Mouse (Mus musculus) spleen, postnatal 10 days (tissue): Measurements from ENCODE around the gene Gm826.

Experiments used
- DNase-seq, 2 experiments: peaks; one replicate each; pipeline ENCODE4 v3.0.0; 2021 to 2022; ENCODE audit warnings: low spot score in 2 of 2

The Gm826 gene

DNA sequence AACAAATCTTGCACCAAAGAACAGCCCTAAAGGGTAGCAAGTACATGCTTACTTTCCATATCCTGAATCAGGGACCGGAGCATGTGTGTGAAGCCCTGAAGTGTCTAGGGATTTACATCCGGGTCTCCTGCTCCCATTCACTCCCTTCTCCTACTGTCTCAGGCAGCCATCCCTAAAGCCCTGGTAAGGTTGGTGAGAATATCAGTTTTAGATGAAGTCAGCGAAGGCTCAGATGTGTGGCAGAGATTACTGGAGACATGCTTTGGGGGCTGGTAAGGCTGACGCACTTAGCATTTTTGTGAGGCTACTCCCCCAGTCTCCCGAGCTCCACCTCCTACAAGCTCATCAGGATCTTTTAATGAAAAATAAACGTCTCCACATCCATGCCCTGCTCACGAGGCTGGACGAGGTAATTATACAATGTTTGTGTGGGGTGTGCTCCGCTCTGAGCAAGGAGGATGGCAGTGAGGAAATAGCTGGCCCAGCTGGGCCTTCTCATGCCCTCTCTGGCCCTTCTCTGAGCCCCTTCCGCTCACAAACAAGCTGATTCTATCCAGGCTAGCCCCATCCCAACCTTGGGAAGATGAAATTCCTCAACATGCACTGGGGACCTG is 45.3 kb downstream of the Gm826 start:
- DNase-seq = no peak

DNA sequence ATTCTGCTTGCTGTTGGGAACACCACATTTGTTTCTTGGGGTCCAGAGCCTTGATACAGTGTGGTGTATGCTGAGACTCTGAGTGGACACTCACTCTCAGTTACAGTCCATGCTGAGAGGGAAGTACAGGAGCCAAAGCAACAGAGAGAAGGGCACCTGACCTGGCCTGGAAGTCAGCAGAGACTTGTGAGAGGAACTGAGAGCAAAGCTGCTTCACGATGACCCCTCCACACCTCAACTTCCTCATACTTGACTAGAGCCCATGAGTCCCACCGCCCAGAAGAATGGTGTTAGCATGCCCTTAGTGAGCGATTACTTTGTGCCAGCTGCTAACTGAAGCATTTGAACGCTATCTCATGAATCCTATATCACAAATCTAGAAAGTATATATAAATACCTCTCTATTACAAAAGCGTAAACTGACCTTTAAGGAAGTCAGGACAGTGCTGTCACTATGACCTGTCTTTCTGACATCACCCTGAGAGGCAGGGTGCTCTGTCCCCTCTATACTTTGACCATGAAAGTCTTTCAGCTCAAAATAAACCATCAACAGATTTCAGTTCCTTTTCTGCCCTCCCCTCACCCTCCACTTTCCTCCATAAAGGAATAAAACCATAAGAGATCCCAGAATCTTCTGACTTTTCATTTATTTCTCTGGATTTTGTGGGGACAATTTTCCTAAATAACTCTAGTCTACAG is 57.9 kb downstream of the Gm826 start:
- DNase-seq = no peak

DNA sequence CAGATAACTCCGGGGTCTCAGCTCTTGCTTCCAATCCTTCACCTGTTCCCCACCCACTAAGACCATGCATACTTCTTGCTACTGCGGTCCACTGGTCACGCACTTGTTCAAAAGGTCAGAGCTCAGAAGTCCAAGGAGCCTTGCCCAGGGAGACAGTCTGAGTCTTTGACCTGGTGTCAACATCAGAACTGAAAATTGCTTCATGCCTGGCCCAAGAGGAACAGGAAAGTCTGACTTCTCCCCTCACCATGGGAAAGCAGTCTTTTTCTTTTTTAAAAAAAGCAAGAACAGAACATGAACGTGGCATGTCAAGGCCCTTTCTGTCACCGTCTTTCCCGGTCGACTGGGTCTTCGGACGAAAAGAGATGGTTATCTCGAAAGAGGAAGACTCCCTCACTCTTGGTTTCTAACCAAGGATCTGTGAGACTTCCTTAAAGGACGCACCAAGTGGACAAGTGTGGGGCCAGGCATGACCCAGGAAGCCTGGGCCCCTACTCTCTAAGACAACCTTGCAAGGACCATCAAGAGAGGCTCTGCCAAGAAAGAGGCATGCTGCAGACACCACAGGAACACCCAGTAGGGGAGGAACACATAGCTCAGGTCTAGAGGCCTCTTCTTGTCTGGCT is 66.0 kb downstream of the Gm826 start:
- no peak for DNase-seq

DNA sequence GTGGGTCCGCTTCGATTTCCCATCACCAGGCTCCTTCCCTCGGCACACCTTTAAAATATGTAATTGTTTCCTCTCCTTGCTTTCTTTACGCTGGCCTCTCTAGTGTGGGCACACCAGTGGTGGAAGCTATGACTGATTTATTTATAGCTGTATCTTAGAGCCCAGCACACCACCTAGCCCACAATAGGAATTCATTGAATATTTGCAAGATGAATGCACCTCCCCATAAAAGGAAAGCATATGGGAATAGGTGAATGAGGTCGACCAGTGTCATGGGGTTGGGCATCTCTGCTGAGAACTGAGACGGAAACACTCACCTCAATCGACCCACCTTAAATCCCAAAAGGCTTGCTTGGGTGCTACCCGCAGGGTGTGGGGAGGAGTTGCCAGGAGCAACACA is 70.1 kb downstream of the Gm826 start:
- no peak for DNase-seq

DNA sequence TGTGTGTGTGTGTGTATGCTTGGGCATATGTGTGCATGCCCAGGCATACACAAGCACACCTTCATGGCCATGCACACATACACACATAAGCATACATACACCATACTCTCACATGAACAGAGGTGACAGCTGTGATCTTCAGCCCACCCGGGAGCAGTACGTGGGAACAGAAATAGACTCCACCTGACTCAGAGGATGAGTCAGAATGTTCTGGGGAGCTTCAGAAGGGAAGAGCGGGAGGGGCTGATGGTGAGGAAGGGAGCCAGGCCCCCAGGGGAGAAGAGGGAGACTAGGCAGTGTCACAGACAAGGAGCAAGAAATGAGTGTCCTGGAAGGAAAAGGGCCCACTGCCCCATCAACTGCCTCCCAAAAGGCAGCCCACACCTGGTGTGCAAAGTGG is 72.4 kb downstream of the Gm826 start:
- no peak for DNase-seq
